Mouse (Mus musculus) lung, postnatal 10 days (tissue): ENCODE measurements at regions not wholly inside any gene's neighbourhood (a gene's known extent, or its start where the extent isn't known, plus 50 kb on each side); places are given as distances from the start of the nearest gene placed in this dataset.

Experiments used
- DNase-seq: peaks from one replicate; pipeline ENCODE4 v3.0.0; 2021

- DNase-seq: no peak
These were observed 286.5 kb upstream of the N6amt1 start for GRCm38 (mm10) chr16:87067523-87067922.

GRCm38 (mm10) chr16:87060473-87060872 lies 293.5 kb upstream of the N6amt1 start:
- DNase-seq: no peak

- no peak for DNase-seq
These were observed 304.1 kb upstream of the N6amt1 start for GRCm38 (mm10) chr16:87049741-87050383.

GRCm38 (mm10) chr16:87044773-87045561 lies 309.0 kb upstream of the N6amt1 start:
- DNase-seq: no peak

GRCm38 (mm10) chr16:87043689-87044088 lies 310.3 kb upstream of the N6amt1 start:
- no peak for DNase-seq

GRCm38 (mm10) chr16:87040366-87040765 lies 313.6 kb upstream of the N6amt1 start:
- no peak for DNase-seq

- no peak for DNase-seq
These were observed 314.1 kb upstream of the N6amt1 start for GRCm38 (mm10) chr16:87039861-87040260.

- no peak for DNase-seq
These were observed 316.9 kb upstream of the N6amt1 start for GRCm38 (mm10) chr16:87037061-87037460.

GRCm38 (mm10) chr16:87031836-87032235 lies 322.1 kb upstream of the N6amt1 start:
- DNase-seq: no peak

- DNase-seq: no peak
These were observed 325.4 kb upstream of the N6amt1 start for GRCm38 (mm10) chr16:87028516-87029145.

- DNase-seq: no peak
These were observed 326.4 kb upstream of the N6amt1 start for GRCm38 (mm10) chr16:87027621-87028020.

- no peak for DNase-seq
These were observed 331.9 kb upstream of the N6amt1 start for GRCm38 (mm10) chr16:87022041-87022440.

- DNase-seq: no peak
These were observed 336.8 kb upstream of the N6amt1 start for GRCm38 (mm10) chr16:87017107-87017670.

- peak; percentile 4 for DNase-seq
These were observed 352.4 kb upstream of the N6amt1 start for GRCm38 (mm10) chr16:87001579-87001978.

- peak; percentile 20 for DNase-seq
These were observed 352.9 kb upstream of the N6amt1 start for GRCm38 (mm10) chr16:87001135-87001534.

GRCm38 (mm10) chr16:86971691-86972090 lies 382.3 kb upstream of the N6amt1 start:
- no peak for DNase-seq

GRCm38 (mm10) chr16:86949681-86950080 lies 404.3 kb upstream of the N6amt1 start:
- DNase-seq: no peak

GRCm38 (mm10) chr16:86945531-86946144 lies 408.3 kb upstream of the N6amt1 start:
- no peak for DNase-seq

- no peak for DNase-seq
These were observed 408.9 kb upstream of the N6amt1 start for GRCm38 (mm10) chr16:86945058-86945457.

GRCm38 (mm10) chr16:86934989-86935388 lies 419.0 kb upstream of the N6amt1 start:
- DNase-seq: no peak

GRCm38 (mm10) chr16:86932765-86933164 lies 421.2 kb upstream of the N6amt1 start:
- DNase-seq: peak; percentile 63

GRCm38 (mm10) chr16:86897967-86898710 lies 455.8 kb upstream of the N6amt1 start:
- DNase-seq: no peak
